Mouse (Mus musculus): ENCODE measurements around the gene Ints7. TPM values are rescaled to one million over a fixed set of nuclear protein-coding genes. Genes with fewer than 3 reads are reported as not detected.

Ints7 gene
- total RNA-seq, 1 experiment, result 33.1 TPM

DNA sequence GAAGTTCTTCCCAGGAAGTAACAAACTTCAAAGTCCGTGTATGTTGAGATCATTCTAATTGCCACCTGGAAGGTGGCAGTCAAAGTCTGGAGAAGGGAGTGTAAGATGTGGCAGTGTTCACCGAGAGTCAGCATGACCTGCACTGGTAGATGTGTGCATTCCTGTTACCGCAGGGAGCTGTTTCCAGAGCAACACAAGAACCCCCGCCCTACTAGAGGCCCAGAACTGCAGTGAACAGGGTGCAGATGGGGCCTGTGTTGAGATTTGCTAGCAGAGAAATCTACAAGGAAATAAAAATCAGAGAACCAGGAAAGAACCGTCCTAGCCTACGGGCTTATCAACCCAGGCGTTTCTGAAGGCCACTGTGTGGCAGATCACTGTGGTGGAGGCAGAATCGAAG is 70.5 kb downstream of the Ints7 start:
- H3K9me3 ChIP-seq (ENCODE audit: control insufficient read depth, insufficient read depth, low read depth, low read length), result no peaks in the 10 kb centered on the region
- DNase-seq (ENCODE audit: low read depth, low spot score), result no peak
- H3K4me3 ChIP-seq (ENCODE audit: insufficient read depth in 1 of 2, low read depth in 1 of 2, low read length in 2 of 2, poor library complexity in 1 of 2, severe bottlenecking in 1 of 2), result no peak overlapping the region
- no peak overlapping the region for H3K9ac ChIP-seq (ENCODE audit: insufficient read depth, low read depth, low read length, poor library complexity, severe bottlenecking)
- TF ChIP-seq MAFK (IDR thresholded peaks at IDR 0.05; ENCODE audit: insufficient read depth, low read depth, low read length) (no peak), HCFC1 (IDR thresholded peaks at IDR 0.05; ENCODE audit: borderline replicate concordance, insufficient read depth, low read length) (no peak), ZNF384 (IDR thresholded peaks at IDR 0.05; ENCODE audit: low read depth, low read length) (no peak), CHD2 (IDR thresholded peaks at IDR 0.05; ENCODE audit: low read depth, low read length) (no peak)
- H3K27ac ChIP-seq (ENCODE audit: insufficient read depth, low read depth, low read length, poor library complexity, severe bottlenecking), result no peak overlapping the region
- no peaks in the 10 kb centered on the region for H3K4me1 ChIP-seq (ENCODE audit: control insufficient read depth in 2 of 2, insufficient read depth in 2 of 2, low read length in 2 of 2, poor library complexity in 1 of 2)
- H3K36me3 ChIP-seq (ENCODE audit: control insufficient read depth, insufficient read depth, low read length, poor library complexity, severe bottlenecking), result no peaks in the 10 kb centered on the region
- in situ Hi-C loops (cut with MboI; ENCODE audit: low sequenced_read_pairs in 2 of 2, unreplicated experiment in 2 of 2), result no loop called here

- in situ Hi-C loops (cut with MboI; ENCODE audit: low sequenced_read_pairs in 2 of 2, unreplicated experiment in 2 of 2), result no loop called here
- no peak overlapping the region for H3K9ac ChIP-seq (ENCODE audit: insufficient read depth, low read depth, low read length, poor library complexity, severe bottlenecking)
- no peaks in the 10 kb centered on the region for H3K36me3 ChIP-seq (ENCODE audit: control insufficient read depth, insufficient read depth, low read length, poor library complexity, severe bottlenecking)
- no peaks in the 10 kb centered on the region for H3K4me1 ChIP-seq (ENCODE audit: control insufficient read depth in 2 of 2, insufficient read depth in 2 of 2, low read length in 2 of 2, poor library complexity in 1 of 2)
- no peak for TF ChIP-seq ZC3H11A (IDR thresholded peaks at IDR 0.05; ENCODE audit: borderline replicate concordance, low read depth, low read length)
- TF ChIP-seq CHD2 (IDR thresholded peaks at IDR 0.05; ENCODE audit: low read depth, low read length), result no peak
- TF ChIP-seq ZNF384 (IDR thresholded peaks at IDR 0.05; ENCODE audit: low read depth, low read length), result no peak
- no peak for TF ChIP-seq MAFK (IDR thresholded peaks at IDR 0.05; ENCODE audit: insufficient read depth, low read depth, low read length)
- no peak overlapping the region for H3K4me3 ChIP-seq (ENCODE audit: insufficient read depth in 1 of 2, low read depth in 1 of 2, low read length in 2 of 2, poor library complexity in 1 of 2, severe bottlenecking in 1 of 2)
- H3K9me3 ChIP-seq (ENCODE audit: control insufficient read depth, insufficient read depth, low read depth, low read length), result no peaks in the 10 kb centered on the region
- no peak overlapping the region for H3K27ac ChIP-seq (ENCODE audit: insufficient read depth, low read depth, low read length, poor library complexity, severe bottlenecking)
- DNase-seq (ENCODE audit: low read depth, low spot score), result no peak
Observed at GRCm38 (mm10) chr1:191647590-191647989, 72.2 kb downstream of the Ints7 start.

DNA sequence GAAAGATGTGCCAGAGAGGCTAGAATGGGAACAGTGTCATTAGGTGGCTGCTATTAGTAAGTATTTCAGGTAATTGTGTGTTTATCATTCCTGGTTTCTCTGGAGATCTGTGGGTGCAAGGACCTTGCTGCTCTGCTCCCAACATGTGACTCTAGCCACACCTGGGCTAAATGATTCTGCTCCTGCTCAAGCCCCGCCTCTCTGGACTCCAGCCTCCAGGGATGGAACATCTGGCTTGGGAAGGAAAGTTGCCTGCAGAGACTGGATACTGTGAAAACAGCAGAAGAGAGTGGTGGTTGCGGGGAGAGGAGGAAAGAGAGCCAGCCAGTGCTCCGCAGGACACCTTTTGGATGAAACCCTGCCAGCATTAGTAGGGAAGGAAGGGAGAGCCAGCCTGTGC is 84.0 kb downstream of the Ints7 start:
- no peak overlapping the region for H3K27ac ChIP-seq (ENCODE audit: insufficient read depth, low read depth, low read length, poor library complexity, severe bottlenecking)
- H3K36me3 ChIP-seq (ENCODE audit: control insufficient read depth, insufficient read depth, low read length, poor library complexity, severe bottlenecking), result no peaks in the 10 kb centered on the region
- TF ChIP-seq HCFC1 (IDR thresholded peaks at IDR 0.05; ENCODE audit: borderline replicate concordance, insufficient read depth, low read length) (no peak), CHD2 (IDR thresholded peaks at IDR 0.05; ENCODE audit: low read depth, low read length) (no peak), ZC3H11A (IDR thresholded peaks at IDR 0.05; ENCODE audit: borderline replicate concordance, low read depth, low read length) (no peak), ZNF384 (IDR thresholded peaks at IDR 0.05; ENCODE audit: low read depth, low read length) (no peak), MAFK (IDR thresholded peaks at IDR 0.05; ENCODE audit: insufficient read depth, low read depth, low read length) (no peak)
- H3K4me1 ChIP-seq (ENCODE audit: control insufficient read depth in 2 of 2, insufficient read depth in 2 of 2, low read length in 2 of 2, poor library complexity in 1 of 2), result peaks cover 16 to 34% of the 10 kb centered on the region in 2 experiments
- H3K9ac ChIP-seq (ENCODE audit: insufficient read depth, low read depth, low read length, poor library complexity, severe bottlenecking), result no peak overlapping the region
- in situ Hi-C loops (cut with MboI; ENCODE audit: low sequenced_read_pairs in 2 of 2, unreplicated experiment in 2 of 2), result no loop called here
- DNase-seq (ENCODE audit: low read depth, low spot score), result no peak
- no peaks in the 10 kb centered on the region for H3K9me3 ChIP-seq (ENCODE audit: control insufficient read depth, insufficient read depth, low read depth, low read length)
- no peak overlapping the region for H3K4me3 ChIP-seq (ENCODE audit: insufficient read depth in 1 of 2, low read depth in 1 of 2, low read length in 2 of 2, poor library complexity in 1 of 2, severe bottlenecking in 1 of 2)

- in situ Hi-C loops (cut with MboI; ENCODE audit: low sequenced_read_pairs in 2 of 2, unreplicated experiment in 2 of 2), result no loop called here
- no peaks in the 10 kb centered on the region for H3K9me3 ChIP-seq (ENCODE audit: control insufficient read depth, insufficient read depth, low read depth, low read length)
- H3K27ac ChIP-seq (ENCODE audit: insufficient read depth, low read depth, low read length, poor library complexity, severe bottlenecking), result no peak overlapping the region; the same call in 1 of the 2 replicates
- H3K36me3 ChIP-seq (ENCODE audit: control insufficient read depth, insufficient read depth, low read length, poor library complexity, severe bottlenecking), result no peaks in the 10 kb centered on the region
- DNase-seq (ENCODE audit: low read depth, low spot score), result peak; percentile 26
- H3K4me3 ChIP-seq (ENCODE audit: insufficient read depth in 1 of 2, low read depth in 1 of 2, low read length in 2 of 2, poor library complexity in 1 of 2, severe bottlenecking in 1 of 2), result no peak overlapping the region
- H3K4me1 ChIP-seq (ENCODE audit: control insufficient read depth in 2 of 2, insufficient read depth in 2 of 2, low read length in 2 of 2, poor library complexity in 1 of 2), result peaks cover 16 to 36% of the 10 kb centered on the region in 2 experiments
- no peak overlapping the region for H3K9ac ChIP-seq (ENCODE audit: insufficient read depth, low read depth, low read length, poor library complexity, severe bottlenecking)
- TF ChIP-seq MAFK (IDR thresholded peaks at IDR 0.05; ENCODE audit: insufficient read depth, low read depth, low read length), result peak; percentile 67
- no peak for TF ChIP-seq ZC3H11A (IDR thresholded peaks at IDR 0.05; ENCODE audit: borderline replicate concordance, low read depth, low read length)
- no peak for TF ChIP-seq HCFC1 (IDR thresholded peaks at IDR 0.05; ENCODE audit: borderline replicate concordance, insufficient read depth, low read length)
Observed at GRCm38 (mm10) chr1:191661019-191661796, 85.8 kb downstream of the Ints7 start.

Measured in ES-E14 (cell line).